Mouse (Mus musculus) granulocyte monocyte progenitor cell, adult 5-6 weeks (primary cell): ENCODE measurements at regions not wholly inside any gene's neighbourhood (a gene's known extent, or its start where the extent isn't known, plus 50 kb on each side); places are given as distances from the start of the nearest gene placed in this dataset.

Source experiments
- ATAC-seq: replicated peaks from 2 replicates; pipeline ENCODE4 v1.8.0; 2016; ENCODE audit warnings: mild to moderate bottlenecking, moderate TSS enrichment, inconsistent platforms; ENCODE audit not compliant: poor library complexity, severe bottlenecking

- no peak for ATAC-seq
These were observed 726.8 kb downstream of the Gm826 start for GRCm38 (mm10) chr2:159607191-159607590.

- no peak for ATAC-seq
These were observed 723.5 kb downstream of the Gm826 start for GRCm38 (mm10) chr2:159610451-159610850.

GRCm38 (mm10) chr2:159616685-159617084 is 717.3 kb downstream of the Gm826 start:
- ATAC-seq, result no peak

- ATAC-seq, result no peak
These were observed 712.7 kb downstream of the Gm826 start for GRCm38 (mm10) chr2:159621261-159621660.

- no peak for ATAC-seq
These were observed 711.8 kb downstream of the Gm826 start for GRCm38 (mm10) chr2:159622141-159622669.

- no peak for ATAC-seq
These were observed 708.7 kb downstream of the Gm826 start for GRCm38 (mm10) chr2:159625306-159625705.

- no peak for ATAC-seq
These were observed 688.1 kb downstream of the Gm826 start for GRCm38 (mm10) chr2:159645861-159646260.

- no peak for ATAC-seq
These were observed 687.4 kb downstream of the Gm826 start for GRCm38 (mm10) chr2:159646595-159646994.

- no peak for ATAC-seq
These were observed 681.7 kb downstream of the Gm826 start for GRCm38 (mm10) chr2:159652243-159652642.

- ATAC-seq, result no peak
These were observed 657.1 kb downstream of the Gm826 start for GRCm38 (mm10) chr2:159676845-159677244.

GRCm38 (mm10) chr2:159680641-159681040 is 653.3 kb downstream of the Gm826 start:
- no peak for ATAC-seq

- ATAC-seq, result no peak
These were observed 630.9 kb downstream of the Gm826 start for GRCm38 (mm10) chr2:159703100-159703499.

- no peak for ATAC-seq
These were observed 625.8 kb downstream of the Gm826 start for GRCm38 (mm10) chr2:159708141-159708540.

GRCm38 (mm10) chr2:159714633-159715032 is 619.3 kb downstream of the Gm826 start:
- ATAC-seq, result no peak

- no peak for ATAC-seq
These were observed 615.2 kb downstream of the Gm826 start for GRCm38 (mm10) chr2:159718738-159719137.

GRCm38 (mm10) chr2:159725158-159726076 is 608.5 kb downstream of the Gm826 start:
- ATAC-seq, result no peak

GRCm38 (mm10) chr2:159729301-159729700 is 604.7 kb downstream of the Gm826 start:
- ATAC-seq, result no peak

- ATAC-seq, result no peak
These were observed 603.7 kb downstream of the Gm826 start for GRCm38 (mm10) chr2:159730221-159730620.

GRCm38 (mm10) chr2:159731305-159731704 is 602.7 kb downstream of the Gm826 start:
- no peak for ATAC-seq

- no peak for ATAC-seq
These were observed 601.5 kb downstream of the Gm826 start for GRCm38 (mm10) chr2:159732413-159732812.

- ATAC-seq, result no peak
These were observed 599.4 kb downstream of the Gm826 start for GRCm38 (mm10) chr2:159734576-159734975.

GRCm38 (mm10) chr2:159755541-159756011 is 578.4 kb downstream of the Gm826 start:
- no peak for ATAC-seq
